Mouse (Mus musculus) forebrain, embryonic 15.5 days (tissue): ENCODE data around the gene Umod. TPM values are rescaled to one million over a fixed set of nuclear protein-coding genes. Genes with fewer than 3 reads are reported as not detected.

ENCODE experiments used
- ATAC-seq: fragments of 200-750 bp; cut with Nextera tagmentation; replicated peaks from 2 replicates; pipeline ENCODE4 v1.8.0; 2017; ENCODE audit warnings: mild to moderate bottlenecking, moderate TSS enrichment, moderate library complexity
- H3K27ac ChIP-seq: fragments of 300-500 bp; sonication (generic); replicated peaks from 2 replicates; pipeline ENCODE4 v1.5.1; 2015; ENCODE audit warnings: mild to moderate bottlenecking, inconsistent platforms
- H3K27me3 ChIP-seq: fragments of 300-500 bp; sonication (generic); 2 replicates; pipeline ENCODE4 v1.6.1; 2015; ENCODE audit warnings: inconsistent platforms
- H3K36me3 ChIP-seq: fragments of 300-500 bp; sonication (generic); 2 replicates; pipeline ENCODE4 v1.6.1; 2015; ENCODE audit warnings: mild to moderate bottlenecking, inconsistent platforms
- H3K4me1 ChIP-seq: fragments of 300-500 bp; sonication (generic); 2 replicates; pipeline ENCODE4 v1.6.1; 2015; ENCODE audit warnings: inconsistent platforms
- H3K4me2 ChIP-seq: fragments of 300-500 bp; sonication (generic); replicated peaks from 2 replicates; pipeline ENCODE4 v1.6.1; 2015; ENCODE audit warnings: mild to moderate bottlenecking, inconsistent platforms
- H3K4me3 ChIP-seq: fragments of 300-500 bp; sonication (generic); 2 replicates; pipeline ENCODE4 v1.5.1; 2015; ENCODE audit warnings: mild to moderate bottlenecking, inconsistent platforms
- H3K9ac ChIP-seq: fragments of 300-500 bp; sonication (generic); replicated peaks from 2 replicates; pipeline ENCODE4 v1.6.1; 2015; ENCODE audit warnings: mild to moderate bottlenecking, inconsistent platforms
- H3K9me3 ChIP-seq: fragments of 300-500 bp; sonication (generic); 2 replicates; pipeline ENCODE4 v1.6.1; 2016; ENCODE audit warnings: inconsistent platforms
- WGBS: fragments of 180-500 bp; shearing (Covaris S2); methylation state at CpG from one replicate; pipeline ENCODE4 v1.1.7; 2015; ENCODE audit warnings: mixed read lengths; 5-methylcytosine and 5-hydroxymethylcytosine counted together
- polyA plus RNA-seq: library from polyadenylated mRNA; unstranded; fragments of >200 nt; fragmentation: Nextera tagmentation; extraction: Ambion mirVana; gene quantifications from 2 replicates; pipeline ENCODE4 v1.2.1, GENCODE M21; 2015

The Umod gene
- polyA plus RNA-seq: not detected in 2 replicates

- H3K9ac ChIP-seq: no peak within 1 kb of the TSS
- no peaks in the 10 kb centered on the region for H3K9me3 ChIP-seq
- no peaks in the 10 kb centered on the region for H3K4me1 ChIP-seq
- no peak within 1 kb of the TSS for H3K4me3 ChIP-seq
- H3K4me2 ChIP-seq: no peak within 1 kb of the TSS
- no peaks in the 10 kb centered on the region for H3K27me3 ChIP-seq
- H3K36me3 ChIP-seq: no peaks in the 10 kb centered on the region
- no peak within 1 kb of the TSS for H3K27ac ChIP-seq
- ATAC-seq: no peak
Observed at GRCm38 (mm10) chr7:119479256-119479655, at the start of gene Umod. Gene Umod (minus strand): TSS chr7:119479282.

- no peak overlapping the region for H3K9ac ChIP-seq
- H3K4me3 ChIP-seq: no peak overlapping the region
- no peak overlapping the region for H3K27ac ChIP-seq
- no peak overlapping the region for H3K4me2 ChIP-seq
- H3K9me3 ChIP-seq: no peaks in the 10 kb centered on the region
- H3K4me1 ChIP-seq: peaks cover 12% of the 10 kb centered on the region; the same call in 1 of the 2 replicates
- H3K36me3 ChIP-seq: no peaks in the 10 kb centered on the region
- 87% methylated on average over 7 of the region's 7 CpGs for WGBS
- no peak for ATAC-seq
- H3K27me3 ChIP-seq: no peaks in the 10 kb centered on the region
Observed at GRCm38 (mm10) chr7:119528617-119529016, 49.5 kb upstream of the Umod start.

GRCm38 (mm10) chr7:119527548-119527947 is 48.5 kb upstream of the Umod start:
- H3K27me3 ChIP-seq: no peaks in the 10 kb centered on the region
- H3K4me2 ChIP-seq: no peak overlapping the region
- ATAC-seq: no peak
- peaks cover 12% of the 10 kb centered on the region; the same call in 1 of the 2 replicates for H3K4me1 ChIP-seq
- no peak overlapping the region for H3K9ac ChIP-seq
- H3K9me3 ChIP-seq: no peaks in the 10 kb centered on the region
- H3K36me3 ChIP-seq: no peaks in the 10 kb centered on the region
- no peak overlapping the region for H3K27ac ChIP-seq
- H3K4me3 ChIP-seq: no peak overlapping the region
- WGBS: 46% methylated on average over 2 of the region's 2 CpGs

- no peak overlapping the region for H3K9ac ChIP-seq
- H3K4me1 ChIP-seq: peaks cover 12% of the 10 kb centered on the region; the same call in 1 of the 2 replicates
- H3K27ac ChIP-seq: no peak overlapping the region
- no peaks in the 10 kb centered on the region for H3K27me3 ChIP-seq
- WGBS: 90% methylated on average over 1 of the region's 1 CpGs
- no peak overlapping the region for H3K4me3 ChIP-seq
- no peak overlapping the region for H3K4me2 ChIP-seq
- ATAC-seq: no peak
- no peaks in the 10 kb centered on the region for H3K9me3 ChIP-seq
- no peaks in the 10 kb centered on the region for H3K36me3 ChIP-seq
Observed at GRCm38 (mm10) chr7:119527135-119527534, 48.1 kb upstream of the Umod start.

- H3K4me2 ChIP-seq: no peak overlapping the region
- H3K4me3 ChIP-seq: no peak overlapping the region
- H3K9ac ChIP-seq: no peak overlapping the region
- 13% methylated on average over 13 of the region's 13 CpGs for WGBS
- H3K36me3 ChIP-seq: no peaks in the 10 kb centered on the region
- no peak overlapping the region for H3K27ac ChIP-seq
- no peaks in the 10 kb centered on the region for H3K9me3 ChIP-seq
- H3K27me3 ChIP-seq: no peaks in the 10 kb centered on the region
- ATAC-seq: no peak
- peaks cover 12% of the 10 kb centered on the region; the same call in 1 of the 2 replicates for H3K4me1 ChIP-seq
Observed at GRCm38 (mm10) chr7:119526486-119526885, 47.4 kb upstream of the Umod start.

- no peak overlapping the region for H3K9ac ChIP-seq
- ATAC-seq: peak; percentile 63; the same call in 1 of the 2 replicates
Observed at GRCm38 (mm10) chr7:119525881-119526281, 46.8 kb upstream of the Umod start.

GRCm38 (mm10) chr7:119523389-119523788 is 44.3 kb upstream of the Umod start, which contains the start of gene Pdilt:
Gene Pdilt (minus strand): TSS chr7:119523489.
- no peaks in the 10 kb centered on the region for H3K9me3 ChIP-seq
- H3K27me3 ChIP-seq: no peaks in the 10 kb centered on the region
- H3K4me2 ChIP-seq: no peak within 1 kb of the TSS
- WGBS: 82% methylated on average over 4 of the region's 4 CpGs
- H3K27ac ChIP-seq: no peak within 1 kb of the TSS
- no peak within 1 kb of the TSS for H3K9ac ChIP-seq
- H3K4me1 ChIP-seq: peaks cover 12% of the 10 kb centered on the region; the same call in 1 of the 2 replicates
- no peak within 1 kb of the TSS for H3K4me3 ChIP-seq
- ATAC-seq: no peak
- H3K36me3 ChIP-seq: no peaks in the 10 kb centered on the region

More at GRCm38 (mm10) chr7:119525881-119526281, 46.8 kb upstream of the Umod start:
- Histone ChIP-seq H3K4me2 (no peak overlapping the region), H3K4me1 (peaks cover 12% of the 10 kb centered on the region; the same call in 1 of the 2 replicates), H3K9me3 (no peaks in the 10 kb centered on the region), H3K27ac (no peak overlapping the region), H3K36me3 (no peaks in the 10 kb centered on the region), H3K27me3 (no peaks in the 10 kb centered on the region), H3K4me3 (no peak overlapping the region)
- WGBS: 5% methylated on average over 2 of the region's 2 CpGs

- 75% methylated on average over 1 of the region's 1 CpGs for WGBS
- Histone ChIP-seq H3K4me2 (no peak overlapping the region), H3K4me1 (peaks cover 12% of the 10 kb centered on the region; the same call in 1 of the 2 replicates), H3K9me3 (no peaks in the 10 kb centered on the region), H3K4me3 (no peak overlapping the region), H3K9ac (no peak overlapping the region), H3K36me3 (no peaks in the 10 kb centered on the region), H3K27ac (no peak overlapping the region), H3K27me3 (no peaks in the 10 kb centered on the region)
- no peak for ATAC-seq
Observed at GRCm38 (mm10) chr7:119522385-119522784, 43.3 kb upstream of the Umod start.

- H3K9ac ChIP-seq: no peak overlapping the region
- WGBS: 82% methylated on average over 3 of the region's 3 CpGs
Observed at GRCm38 (mm10) chr7:119521816-119522215, 42.7 kb upstream of the Umod start.

GRCm38 (mm10) chr7:119519654-119520053 is 40.6 kb upstream of the Umod start:
- ATAC-seq: no peak
- Histone ChIP-seq H3K9ac (no peak overlapping the region), H3K4me1 (no peaks in the 10 kb centered on the region), H3K27ac (no peak overlapping the region), H3K4me3 (no peak overlapping the region), H3K36me3 (no peaks in the 10 kb centered on the region), H3K27me3 (no peaks in the 10 kb centered on the region), H3K9me3 (no peaks in the 10 kb centered on the region), H3K4me2 (no peak overlapping the region)
- WGBS: 52% methylated on average over 5 of the region's 5 CpGs

More at GRCm38 (mm10) chr7:119521816-119522215, 42.7 kb upstream of the Umod start:
- H3K4me1 ChIP-seq: peaks cover 12% of the 10 kb centered on the region; the same call in 1 of the 2 replicates
- no peaks in the 10 kb centered on the region for H3K36me3 ChIP-seq
- no peak overlapping the region for H3K27ac ChIP-seq
- no peak overlapping the region for H3K4me2 ChIP-seq
- no peaks in the 10 kb centered on the region for H3K27me3 ChIP-seq
- H3K9me3 ChIP-seq: no peaks in the 10 kb centered on the region
- H3K4me3 ChIP-seq: no peak overlapping the region
- ATAC-seq: no peak

- no peak for ATAC-seq
Observed at GRCm38 (mm10) chr7:119519163-119519562, 40.1 kb upstream of the Umod start, which contains the start of gene Acsm5. Gene Acsm5 (plus strand): TSS chr7:119519463.

GRCm38 (mm10) chr7:119516272-119516558 is 37.1 kb upstream of the Umod start:
- Histone ChIP-seq H3K27ac (no peak overlapping the region), H3K4me1 (no peaks in the 10 kb centered on the region), H3K27me3 (no peaks in the 10 kb centered on the region), H3K4me3 (no peak overlapping the region), H3K9ac (no peak overlapping the region), H3K9me3 (no peaks in the 10 kb centered on the region), H3K36me3 (no peaks in the 10 kb centered on the region), H3K4me2 (no peak overlapping the region)
- ATAC-seq: no peak
- WGBS: 81% methylated on average over 7 of the region's 7 CpGs

More at GRCm38 (mm10) chr7:119519163-119519562, 40.1 kb upstream of the Umod start, which contains the start of gene Acsm5:
- Histone ChIP-seq H3K36me3 (no peaks in the 10 kb centered on the region), H3K9me3 (no peaks in the 10 kb centered on the region), H3K27ac (no peak within 1 kb of the TSS), H3K4me1 (no peaks in the 10 kb centered on the region), H3K27me3 (no peaks in the 10 kb centered on the region), H3K9ac (no peak within 1 kb of the TSS), H3K4me3 (no peak within 1 kb of the TSS), H3K4me2 (no peak within 1 kb of the TSS)
- 76% methylated on average over 5 of the region's 5 CpGs for WGBS
